Mouse (Mus musculus): ENCODE data around the gene Il17c. TPM values are rescaled to one million over a fixed set of nuclear protein-coding genes. Genes with fewer than 3 reads are reported as not detected.

Il17c gene
- polyA plus RNA-seq, 2 experiments = not detected

DNA sequence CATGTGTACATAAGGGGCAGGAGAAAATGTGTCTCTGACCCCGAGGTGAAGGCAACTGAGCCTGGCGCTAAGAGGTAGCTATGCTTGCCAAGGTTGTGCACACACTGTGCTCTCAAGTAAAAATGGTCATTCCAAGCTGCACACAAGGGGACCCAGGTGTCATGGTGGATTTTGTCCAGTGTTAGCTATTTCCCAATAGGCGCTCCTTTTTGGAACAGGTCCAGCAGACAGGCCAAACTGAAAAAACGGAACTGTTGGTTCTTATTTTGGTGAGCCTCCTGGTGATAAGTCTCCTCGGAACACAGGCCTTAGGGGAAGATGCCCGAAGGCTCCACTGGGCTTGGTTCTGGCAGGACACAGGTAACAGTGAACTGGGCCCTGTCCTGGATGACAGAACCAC is 32.6 kb downstream of the Il17c start:
- Histone ChIP-seq H3K9ac (replicated peaks) (no peak overlapping the region), H3K36me3 (replicated peaks; ENCODE audit: control insufficient read depth, insufficient read depth, low read depth) (no peaks in the 10 kb centered on the region), H3K4me1 (replicated peaks; ENCODE audit: control insufficient read depth in 2 of 2, insufficient read depth in 2 of 2, low read length in 1 of 2) (no peaks in the 10 kb centered on the region; a peak in 1 of 4 replicates), H3K27me3 (ENCODE audit: control insufficient read depth, insufficient read depth, low read length) (peaks cover 4% of the 10 kb centered on the region), H3K4me3 (ENCODE audit: insufficient read depth in 1 of 2, low read depth in 2 of 2, low read length in 2 of 2) (no peak overlapping the region), H3K9me3 (ENCODE audit: control insufficient read depth, low read length) (no peaks in the 10 kb centered on the region), H3K4me2 (ENCODE audit: low read depth) (no peak overlapping the region), H3K27ac (no peak overlapping the region)
- ATAC-seq (ENCODE audit: insufficient read depth) (no peak), DNase-seq (ENCODE audit: low read depth in 3 of 3, low spot score in 3 of 3) (no peak)
- 73% methylated on average over 6 of the region's 6 CpGs for WGBS (ENCODE audit: insufficient replicate concordance)
- TF ChIP-seq CTCF (IDR thresholded peaks at IDR 0.05; ENCODE audit: low read depth) = no peak
- no peak for TF ChIP-seq EP300 (IDR thresholded peaks at IDR 0.05; ENCODE audit: low read depth)

DNA sequence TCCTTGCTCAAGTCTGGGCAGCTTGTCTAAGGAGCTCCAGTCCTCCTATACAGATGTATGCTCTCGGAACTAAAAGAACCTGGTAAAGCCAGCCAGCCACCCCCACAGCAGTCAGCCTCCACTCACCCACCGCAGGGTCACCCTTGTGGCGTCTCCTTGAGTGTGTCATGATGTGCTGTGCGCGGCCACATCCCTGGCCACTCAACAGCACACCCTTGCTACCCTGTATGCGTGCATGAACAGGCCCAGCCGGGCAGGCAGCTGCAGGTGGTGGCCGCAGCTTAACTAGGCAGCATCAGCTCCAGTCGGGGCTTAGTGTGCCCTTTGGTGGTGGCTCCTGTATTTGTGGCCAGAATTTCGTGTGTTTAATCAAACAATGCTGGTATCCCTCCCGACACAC is 35.4 kb downstream of the Il17c start:
- Histone ChIP-seq H3K9me3 (ENCODE audit: control insufficient read depth, low read length) (no peaks in the 10 kb centered on the region), H3K27ac (no peak overlapping the region), H3K4me3 (ENCODE audit: insufficient read depth in 1 of 2, low read depth in 2 of 2, low read length in 2 of 2) (no peak overlapping the region), H3K36me3 (replicated peaks; ENCODE audit: control insufficient read depth, insufficient read depth, low read depth) (no peaks in the 10 kb centered on the region), H3K4me2 (ENCODE audit: low read depth) (no peak overlapping the region), H3K9ac (replicated peaks) (no peak overlapping the region), H3K27me3 (ENCODE audit: control insufficient read depth, insufficient read depth, low read length) (peaks cover 27% of the 10 kb centered on the region), H3K4me1 (replicated peaks; ENCODE audit: control insufficient read depth in 2 of 2, insufficient read depth in 2 of 2, low read length in 1 of 2) (peaks cover 0 to 9% of the 10 kb centered on the region in 2 experiments; a peak in 2 of 4 replicates)
- ATAC-seq (ENCODE audit: insufficient read depth) (no peak), DNase-seq (ENCODE audit: low read depth in 3 of 3, low spot score in 3 of 3) (no peak)
- 73% methylated on average over 11 of the region's 11 CpGs for WGBS (ENCODE audit: insufficient replicate concordance)
- TF ChIP-seq CTCF (IDR thresholded peaks at IDR 0.05; ENCODE audit: low read depth) (no peak), EP300 (IDR thresholded peaks at IDR 0.05; ENCODE audit: low read depth) (no peak)

- DNase-seq (ENCODE audit: low read depth in 3 of 3, low spot score in 3 of 3) = no peak
- H3K4me1 ChIP-seq (replicated peaks; ENCODE audit: control insufficient read depth in 2 of 2, insufficient read depth in 2 of 2, low read length in 1 of 2) = peaks cover 0 to 20% of the 10 kb centered on the region in 2 experiments; a peak in 3 of 4 replicates
- H3K27me3 ChIP-seq (ENCODE audit: control insufficient read depth, insufficient read depth, low read length) = peaks cover 27% of the 10 kb centered on the region
- H3K36me3 ChIP-seq (replicated peaks; ENCODE audit: control insufficient read depth, insufficient read depth, low read depth) = no peaks in the 10 kb centered on the region
- no peak overlapping the region for H3K4me3 ChIP-seq (ENCODE audit: insufficient read depth in 1 of 2, low read depth in 2 of 2, low read length in 2 of 2)
- H3K9ac ChIP-seq (replicated peaks) = no peak overlapping the region
- H3K4me2 ChIP-seq (ENCODE audit: low read depth) = no peak overlapping the region
- WGBS (ENCODE audit: insufficient replicate concordance) = 35% methylated on average over 6 of the region's 6 CpGs
- no peak for ATAC-seq (ENCODE audit: insufficient read depth)
- no peaks in the 10 kb centered on the region for H3K9me3 ChIP-seq (ENCODE audit: control insufficient read depth, low read length)
- peak; percentile 61 for TF ChIP-seq CTCF (IDR thresholded peaks at IDR 0.05; ENCODE audit: low read depth)
- TF ChIP-seq EP300 (IDR thresholded peaks at IDR 0.05; ENCODE audit: low read depth) = no peak
- no peak overlapping the region for H3K27ac ChIP-seq
Measured at GRCm38 (mm10) chr8:122459218-122459900, 37.5 kb downstream of the Il17c start.

DNA sequence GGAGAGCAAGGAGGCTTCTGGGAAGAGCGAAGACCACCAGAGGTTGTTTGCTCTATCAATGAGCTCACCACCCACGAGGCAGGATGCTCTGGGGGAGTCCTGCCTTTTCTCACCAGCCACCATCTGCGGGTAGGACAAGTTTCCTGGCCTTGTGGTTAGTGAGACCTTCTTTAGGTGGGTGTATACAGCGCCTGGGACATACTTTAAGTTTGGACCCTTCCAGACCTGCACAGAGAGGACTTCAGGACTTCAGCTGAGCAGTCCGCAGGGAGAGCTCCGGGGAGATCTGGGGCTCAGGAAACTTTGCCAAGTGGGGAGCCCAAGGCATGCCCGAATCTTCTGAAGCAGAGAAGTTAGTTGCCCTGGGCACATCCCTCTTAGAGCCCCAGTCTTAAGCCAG is 38.2 kb downstream of the Il17c start:
- Histone ChIP-seq H3K9ac (replicated peaks) (no peak overlapping the region), H3K27ac (no peak overlapping the region), H3K9me3 (ENCODE audit: control insufficient read depth, low read length) (no peaks in the 10 kb centered on the region), H3K27me3 (ENCODE audit: control insufficient read depth, insufficient read depth, low read length) (peaks cover 27% of the 10 kb centered on the region), H3K36me3 (replicated peaks; ENCODE audit: control insufficient read depth, insufficient read depth, low read depth) (no peaks in the 10 kb centered on the region), H3K4me3 (ENCODE audit: insufficient read depth in 1 of 2, low read depth in 2 of 2, low read length in 2 of 2) (peak overlapping the region in 1 of 2 experiments; percentile 20; a peak in 2 of 4 replicates), H3K4me2 (ENCODE audit: low read depth) (peak overlapping the region; percentile 50), H3K4me1 (replicated peaks; ENCODE audit: control insufficient read depth in 2 of 2, insufficient read depth in 2 of 2, low read length in 1 of 2) (peaks cover 0 to 24% of the 10 kb centered on the region in 2 experiments; a peak in 3 of 4 replicates)
- TF ChIP-seq CTCF (IDR thresholded peaks at IDR 0.05; ENCODE audit: low read depth) = no peak
- no peak for TF ChIP-seq EP300 (IDR thresholded peaks at IDR 0.05; ENCODE audit: low read depth)
- ATAC-seq (ENCODE audit: insufficient read depth) (no peak), DNase-seq (ENCODE audit: low read depth in 3 of 3, low spot score in 3 of 3) (no peak)
- WGBS (ENCODE audit: insufficient replicate concordance) = 19% methylated on average over 7 of the region's 7 CpGs

DNA sequence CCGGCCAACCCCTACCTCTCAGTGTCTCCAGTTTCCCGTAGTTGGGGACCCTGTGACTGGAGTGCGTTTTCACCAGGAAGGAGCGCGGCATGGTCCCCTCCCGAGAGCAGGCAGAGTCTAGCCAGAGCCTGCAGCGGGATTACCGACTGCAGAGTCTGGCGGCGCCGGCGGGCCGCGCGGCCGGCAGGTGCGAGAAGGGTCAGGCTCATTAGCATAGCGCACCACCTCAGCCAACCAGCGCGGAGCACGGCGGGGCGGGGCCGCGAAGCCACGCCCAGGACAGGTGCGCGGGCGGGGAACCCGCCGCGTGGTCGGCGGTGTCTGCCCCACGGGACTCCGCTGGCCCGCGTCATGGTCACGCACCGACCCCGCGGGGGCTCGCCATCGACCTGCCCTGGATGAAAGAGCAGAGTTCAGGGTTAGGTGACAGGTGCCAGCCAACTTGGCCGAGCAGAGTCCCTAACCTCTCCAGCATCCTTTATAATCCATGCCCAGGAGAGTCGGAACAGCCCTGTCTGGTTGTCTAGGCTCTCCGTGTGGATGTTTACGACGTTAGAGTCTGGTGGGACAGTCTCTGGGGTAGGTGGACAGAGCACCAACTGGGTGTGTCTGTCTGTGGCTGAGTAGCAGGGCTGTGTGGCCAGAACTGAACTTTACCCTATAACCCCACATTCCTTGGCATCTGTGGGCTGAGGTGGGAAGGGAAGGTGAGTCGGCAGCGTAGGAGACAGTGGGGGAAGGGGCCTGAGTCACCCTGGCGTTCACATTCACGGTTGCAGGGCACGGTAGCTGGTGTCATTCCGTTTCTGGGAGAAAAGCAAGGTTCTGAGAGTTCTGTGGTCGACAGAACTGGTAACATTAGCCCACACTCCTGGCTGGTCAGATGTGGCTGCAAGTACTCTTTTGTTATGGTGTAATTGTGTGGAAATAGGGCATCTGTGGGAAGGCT is 39.0 kb downstream of the Il17c start, which contains the start of gene Snai3:
TSS of gene Snai3 (minus strand) at position 210 of the 949 bp plus-strand sequence.
- TF ChIP-seq EP300 (IDR thresholded peaks at IDR 0.05; ENCODE audit: low read depth) = no peak
- TF ChIP-seq CTCF (IDR thresholded peaks at IDR 0.05; ENCODE audit: low read depth) = no peak
- no peak within 1 kb of the TSS for H3K9ac ChIP-seq (replicated peaks)
- H3K36me3 ChIP-seq (replicated peaks; ENCODE audit: control insufficient read depth, insufficient read depth, low read depth) = no peaks in the 10 kb centered on the region
- H3K27me3 ChIP-seq (ENCODE audit: control insufficient read depth, insufficient read depth, low read length) = peaks cover 27% of the 10 kb centered on the region
- H3K4me3 ChIP-seq (ENCODE audit: insufficient read depth in 1 of 2, low read depth in 2 of 2, low read length in 2 of 2) = peak within 1 kb of the TSS; percentile 20 to 24; a peak in 3 of 4 replicates
- DNase-seq (ENCODE audit: low read depth in 3 of 3, low spot score in 3 of 3) (no peak), ATAC-seq (ENCODE audit: insufficient read depth) (peak; percentile 64)
- peak within 1 kb of the TSS; percentile 50 for H3K4me2 ChIP-seq (ENCODE audit: low read depth)
- WGBS (ENCODE audit: insufficient replicate concordance) = 5% methylated on average over 56 of the region's 56 CpGs
- no peak within 1 kb of the TSS for H3K27ac ChIP-seq
- no peaks in the 10 kb centered on the region for H3K9me3 ChIP-seq (ENCODE audit: control insufficient read depth, low read length)
- H3K4me1 ChIP-seq (replicated peaks; ENCODE audit: control insufficient read depth in 2 of 2, insufficient read depth in 2 of 2, low read length in 1 of 2) = peaks cover 0 to 27% of the 10 kb centered on the region in 2 experiments; a peak in 3 of 4 replicates

Data from liver, embryonic 14.5 days (tissue).